Mouse (Mus musculus): ENCODE results near the gene Sult2b1.

The Sult2b1 gene

GRCm38 (mm10) chr7:45713881-45714520 lies 70.5 kb downstream of the Sult2b1 start:
- CTCF ChIA-PET = interaction anchor here (0.9 kb wide), 1 partner anchor 9 kb away, joined by 3 read pairs; the partner anchor contains the start of gene Dbp

GRCm38 (mm10) chr7:45713396-45713795 lies 71.1 kb downstream of the Sult2b1 start:
- CTCF ChIA-PET = no interaction called here

GRCm38 (mm10) chr7:45712022-45712757 lies 72.3 kb downstream of the Sult2b1 start:
- CTCF ChIA-PET = interaction anchor here (0.6 kb wide), 1 partner anchor 64 kb away, joined by 6 read pairs; no protein-coding TSS in a partner anchor

- CTCF ChIA-PET = no interaction called here
These were observed 73.0 kb downstream of the Sult2b1 start for GRCm38 (mm10) chr7:45711316-45712021.

- CTCF ChIA-PET = no interaction called here
These were observed 73.8 kb downstream of the Sult2b1 start for GRCm38 (mm10) chr7:45710477-45711191.

- CTCF ChIA-PET = no interaction called here
These were observed 74.7 kb downstream of the Sult2b1 start for GRCm38 (mm10) chr7:45709677-45710355.

GRCm38 (mm10) chr7:45709036-45709435 lies 75.4 kb downstream of the Sult2b1 start:
- CTCF ChIA-PET = interaction anchor here (1.0 to 1.8 kb wide), 2 partner anchors 8 to 26 kb away, joined by 3 to 8 read pairs; partner anchors contain the start of gene Sphk2

GRCm38 (mm10) chr7:45708221-45708761 lies 76.2 kb downstream of the Sult2b1 start:
- CTCF ChIA-PET = interaction anchor here (0.6 to 1.8 kb wide), 4 partner anchors 9 to 115 kb away, joined by 3 to 8 read pairs (median 7); partner anchors contain the start of gene Sphk2

- CTCF ChIA-PET = interaction anchor here (0.6 to 1.8 kb wide), 2 partner anchors 10 to 114 kb away, joined by 6 to 8 read pairs; partner anchors contain the start of gene Sphk2
These were observed 77.0 kb downstream of the Sult2b1 start for GRCm38 (mm10) chr7:45707375-45707967.

GRCm38 (mm10) chr7:45706721-45707241 lies 77.7 kb downstream of the Sult2b1 start:
- CTCF ChIA-PET = no interaction called here

- CTCF ChIA-PET = interaction anchor here (1.1 kb wide), 1 partner anchor 8 kb away, joined by 3 read pairs; no protein-coding TSS in a partner anchor
These were observed 78.6 kb downstream of the Sult2b1 start for GRCm38 (mm10) chr7:45705873-45706281.

- CTCF ChIA-PET = interaction anchor here (1.1 kb wide), 1 partner anchor 9 kb away, joined by 3 read pairs; no protein-coding TSS in a partner anchor
These were observed 79.0 kb downstream of the Sult2b1 start for GRCm38 (mm10) chr7:45705443-45705864.

GRCm38 (mm10) chr7:45704730-45705442 lies 79.6 kb downstream of the Sult2b1 start, which contains the start of gene Dbp:
Dbp (plus strand) TSS chr7:45705088.
- CTCF ChIA-PET = interaction anchor here (0.6 to 1.4 kb wide), 4 partner anchors 9 to 688 kb away, joined by 3 to 4 read pairs (median 3); partner anchors contain the start of genes Ntn5, Scaf1 and Sphk2

- CTCF ChIA-PET = interaction anchor here (1.1 to 1.4 kb wide), 2 partner anchors 13 to 21 kb away, joined by 3 to 4 read pairs; partner anchors contain the start of genes Ntn5 and Sphk2
These were observed 80.4 kb downstream of the Sult2b1 start for GRCm38 (mm10) chr7:45704046-45704559.

GRCm38 (mm10) chr7:45703521-45704033 lies 80.9 kb downstream of the Sult2b1 start:
- CTCF ChIA-PET = interaction anchor here (1.1 to 1.4 kb wide), 2 partner anchors 14 to 20 kb away, joined by 3 to 4 read pairs; partner anchors contain the start of genes Ntn5 and Sphk2

- CTCF ChIA-PET = no interaction called here
These were observed 81.5 kb downstream of the Sult2b1 start for GRCm38 (mm10) chr7:45702809-45703520.

- CTCF ChIA-PET = no interaction called here
These were observed 82.2 kb downstream of the Sult2b1 start for GRCm38 (mm10) chr7:45702316-45702715.

GRCm38 (mm10) chr7:45701607-45702006 lies 82.9 kb downstream of the Sult2b1 start:
- CTCF ChIA-PET = no interaction called here

All from spleen, embryonic (tissue).